Mouse (Mus musculus): Measurements from ENCODE around the gene Unk. TPM values are rescaled to one million over a fixed set of nuclear protein-coding genes. Genes with fewer than 3 reads are reported as not detected.

The Unk gene
- polyA plus RNA-seq, 1 experiment from 2014 or later, result 15.0 TPM

DNA sequence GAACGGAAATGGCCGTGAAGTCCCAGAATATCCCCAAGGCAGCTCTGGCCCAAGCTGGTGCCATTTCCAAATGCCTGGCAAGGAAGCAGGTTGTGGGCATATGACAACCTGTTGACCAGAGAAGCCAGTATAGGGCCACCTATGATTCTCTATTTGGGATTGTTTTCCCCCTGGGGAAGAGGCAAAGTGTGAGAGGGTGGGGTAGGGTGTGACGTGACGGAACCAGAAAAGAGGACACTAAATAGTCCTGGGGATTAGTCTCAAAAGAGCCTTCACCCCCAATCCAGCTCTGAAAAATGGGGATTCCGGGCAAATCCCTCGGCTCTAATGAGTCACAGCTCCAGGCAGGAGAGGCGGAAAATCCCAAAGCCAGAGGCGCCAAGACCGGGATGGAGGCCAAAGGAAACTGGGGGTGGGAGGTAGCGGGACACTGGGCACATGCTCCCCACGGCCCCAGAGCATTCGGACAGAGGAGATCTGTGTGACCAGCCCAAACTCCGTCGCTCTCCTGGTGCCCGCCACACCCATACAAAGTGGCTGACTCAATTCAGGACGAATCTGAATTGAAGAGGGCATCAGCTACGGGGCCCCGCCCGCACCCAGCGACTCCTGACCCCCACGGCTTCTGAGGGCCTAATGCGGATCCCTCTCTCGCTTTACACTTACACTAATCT, 78.5 kb downstream of the Unk start:
- no peak for ATAC-seq
- TF ChIP-seq CTCF (IDR thresholded peaks at IDR 0.05) (no peak), EP300 (IDR thresholded peaks at IDR 0.05) (no peak)
- WGBS, result 9% methylated on average over 23 of the region's 23 CpGs
- peaks cover 16% of the 10 kb centered on the region for H3K4me1 ChIP-seq (ENCODE audit: insufficient read depth, low read depth, low read length)
- H3K27me3 ChIP-seq (replicated peaks; ENCODE audit: insufficient read depth, low read length), result 0 out of 2 replicates have a peak, but pooled peaks cover 10% of the 10 kb centered on the region
- 0 out of 2 replicates have a peak, but pooled peaks cover 6% of the 10 kb centered on the region for H3K36me3 ChIP-seq (ENCODE audit: insufficient read depth, low read length)
- peak overlapping the region; percentile 65 for H3K4me2 ChIP-seq (replicated peaks; ENCODE audit: low read depth, low read length)
- no peaks in the 10 kb centered on the region for H3K9me3 ChIP-seq (ENCODE audit: low read length)
- H3K9ac ChIP-seq (replicated peaks; ENCODE audit: low read depth), result no peak overlapping the region
- no peak overlapping the region; the same call in 1 of the 2 replicates for H3K27ac ChIP-seq (ENCODE audit: low read length)
- peak overlapping the region; percentile 57 for H3K4me3 ChIP-seq (ENCODE audit: low read depth, low read length)
- DNase-seq (ENCODE audit: low spot score), result peak; percentile 42

- no peaks in the 10 kb centered on the region for H3K9me3 ChIP-seq (ENCODE audit: low read length)
- peak overlapping the region; percentile 65 for H3K4me2 ChIP-seq (replicated peaks; ENCODE audit: low read depth, low read length)
- DNase-seq (ENCODE audit: low spot score), result peak; percentile 42
- 0 out of 2 replicates have a peak, but pooled peaks cover 6% of the 10 kb centered on the region for H3K36me3 ChIP-seq (ENCODE audit: insufficient read depth, low read length)
- 2% methylated on average over 63 of the region's 70 CpGs for WGBS
- TF ChIP-seq EP300 (IDR thresholded peaks at IDR 0.05), result no peak
- peak; percentile 43 for TF ChIP-seq CTCF (IDR thresholded peaks at IDR 0.05)
- H3K27me3 ChIP-seq (replicated peaks; ENCODE audit: insufficient read depth, low read length), result 0 out of 2 replicates have a peak, but pooled peaks cover 10% of the 10 kb centered on the region
- peak overlapping the region; percentile 57 for H3K4me3 ChIP-seq (ENCODE audit: low read depth, low read length)
- H3K9ac ChIP-seq (replicated peaks; ENCODE audit: low read depth), result peak overlapping the region; percentile 50
- ATAC-seq, result peak; percentile 23
- H3K27ac ChIP-seq (ENCODE audit: low read length), result peak overlapping the region; percentile 58
- H3K4me1 ChIP-seq (ENCODE audit: insufficient read depth, low read depth, low read length), result peaks cover 12% of the 10 kb centered on the region; the same call in 1 of the 2 replicates
Measured at GRCm38 (mm10) chr11:116109441-116110081, 79.4 kb downstream of the Unk start.

- TF ChIP-seq CTCF (IDR thresholded peaks at IDR 0.05), result no peak
- no peak for TF ChIP-seq EP300 (IDR thresholded peaks at IDR 0.05)
- DNase-seq (ENCODE audit: low spot score), result peak; percentile 74
Measured at GRCm38 (mm10) chr11:116110131-116110530, 80.0 kb downstream of the Unk start.

DNA sequence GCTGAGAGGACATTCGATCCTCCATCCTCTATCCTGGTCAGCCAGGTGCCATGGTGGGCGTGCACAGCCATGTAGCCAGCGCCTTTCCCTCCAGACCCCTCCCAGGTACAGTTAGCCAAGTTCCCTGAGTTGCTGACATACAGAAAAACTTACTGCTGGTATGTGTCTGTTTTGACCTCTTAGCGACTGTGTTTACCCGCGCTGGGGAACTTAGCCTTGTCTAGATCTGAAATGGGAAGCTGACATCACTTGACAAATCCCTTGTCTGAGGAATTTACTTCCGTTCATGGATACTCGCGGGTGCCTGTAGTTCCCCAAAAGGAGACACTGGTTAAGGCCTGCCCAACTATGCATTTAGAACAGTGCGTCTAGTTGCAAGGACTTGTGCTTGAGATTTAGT, 80.4 kb downstream of the Unk start:
- 0 out of 2 replicates have a peak, but pooled peaks cover 10% of the 10 kb centered on the region for H3K27me3 ChIP-seq (replicated peaks; ENCODE audit: insufficient read depth, low read length)
- no peaks in the 10 kb centered on the region for H3K9me3 ChIP-seq (ENCODE audit: low read length)
- H3K4me2 ChIP-seq (replicated peaks; ENCODE audit: low read depth, low read length), result peak overlapping the region; percentile 65
- peaks cover 12% of the 10 kb centered on the region; the same call in 1 of the 2 replicates for H3K4me1 ChIP-seq (ENCODE audit: insufficient read depth, low read depth, low read length)
- ATAC-seq (peak; percentile 65), DNase-seq (ENCODE audit: low spot score) (peak; percentile 86)
- peak overlapping the region; percentile 58 for H3K27ac ChIP-seq (ENCODE audit: low read length)
- H3K9ac ChIP-seq (replicated peaks; ENCODE audit: low read depth), result peak overlapping the region; percentile 50; the same call in 1 of the 2 replicates
- TF ChIP-seq CTCF (IDR thresholded peaks at IDR 0.05) (no peak), EP300 (IDR thresholded peaks at IDR 0.05) (peak; percentile 27; the same call in 1 of the 2 replicates)
- peak overlapping the region; percentile 57 for H3K4me3 ChIP-seq (ENCODE audit: low read depth, low read length)
- WGBS, result 13% methylated on average over 10 of the region's 10 CpGs
- H3K36me3 ChIP-seq (ENCODE audit: insufficient read depth, low read length), result 0 out of 2 replicates have a peak, but pooled peaks cover 6% of the 10 kb centered on the region

More at GRCm38 (mm10) chr11:116110131-116110530, 80.0 kb downstream of the Unk start:
- Histone ChIP-seq H3K27me3 (replicated peaks; ENCODE audit: insufficient read depth, low read length) (0 out of 2 replicates have a peak, but pooled peaks cover 10% of the 10 kb centered on the region), H3K9ac (replicated peaks; ENCODE audit: low read depth) (peak overlapping the region; percentile 50), H3K27ac (ENCODE audit: low read length) (peak overlapping the region; percentile 58), H3K36me3 (ENCODE audit: insufficient read depth, low read length) (0 out of 2 replicates have a peak, but pooled peaks cover 6% of the 10 kb centered on the region), H3K4me2 (replicated peaks; ENCODE audit: low read depth, low read length) (peak overlapping the region; percentile 65), H3K9me3 (ENCODE audit: low read length) (no peaks in the 10 kb centered on the region), H3K4me1 (ENCODE audit: insufficient read depth, low read depth, low read length) (peaks cover 12% of the 10 kb centered on the region; the same call in 1 of the 2 replicates), H3K4me3 (ENCODE audit: low read depth, low read length) (peak overlapping the region; percentile 57)
- ATAC-seq, result peak; percentile 85
- WGBS, result 2% methylated on average over 23 of the region's 35 CpGs

Other genes with a start within 250 kb of the Unk start
- gene Caskin2, start 216.7 kb upstream of the Unk start, polyA plus RNA-seq (2015; fragmentation: Nextera tagmentation; extraction: Ambion mirVana), result 17.5 and 17.9 TPM in 2 replicates
- 18.2 and 19.9 TPM in 2 replicates for gene Tsen54, start 215.6 kb upstream of the Unk start, polyA plus RNA-seq (2015; fragmentation: Nextera tagmentation; extraction: Ambion mirVana)
- 66.0 and 70.1 TPM in 2 replicates for gene Llgl2, start 206.3 kb upstream of the Unk start, polyA plus RNA-seq (2015; fragmentation: Nextera tagmentation; extraction: Ambion mirVana)
- 0.57 and 0.68 TPM in 2 replicates for gene Myo15b, start 171.9 kb upstream of the Unk start, polyA plus RNA-seq (2015; fragmentation: Nextera tagmentation; extraction: Ambion mirVana)
- gene Smim5, start 130.4 kb upstream of the Unk start, polyA plus RNA-seq (2015; fragmentation: Nextera tagmentation; extraction: Ambion mirVana), result 25.8 and 27.6 TPM in 2 replicates
- 58.1 and 61.5 TPM in 2 replicates for gene Smim6, start 118.3 kb upstream of the Unk start, polyA plus RNA-seq (2015; fragmentation: Nextera tagmentation; extraction: Ambion mirVana)
- gene Sap30bp, start 97.0 kb upstream of the Unk start, polyA plus RNA-seq (2015; fragmentation: Nextera tagmentation; extraction: Ambion mirVana), result 21.2 and 22.8 TPM in 2 replicates
- gene Recql5, start 96.8 kb upstream of the Unk start, polyA plus RNA-seq (2015; fragmentation: Nextera tagmentation; extraction: Ambion mirVana), result 9.2 and 9.9 TPM in 2 replicates
- gene Itgb4, start 55.6 kb upstream of the Unk start, polyA plus RNA-seq (2015; fragmentation: Nextera tagmentation; extraction: Ambion mirVana), result 3.8 and 4.2 TPM in 2 replicates
- 91.0 and 95.6 TPM in 2 replicates for gene Galk1, start 17.6 kb upstream of the Unk start, polyA plus RNA-seq (2015; fragmentation: Nextera tagmentation; extraction: Ambion mirVana)
- gene H3f3b, start 2.4 kb upstream of the Unk start, polyA plus RNA-seq (2015; fragmentation: Nextera tagmentation; extraction: Ambion mirVana), result 1,667 and 1,708 TPM in 2 replicates
- gene Unc13d, start 47.6 kb downstream of the Unk start, polyA plus RNA-seq (2015; fragmentation: Nextera tagmentation; extraction: Ambion mirVana), result 14.9 and 25.3 TPM in 2 replicates
- gene Wbp2, start 56.7 kb downstream of the Unk start, polyA plus RNA-seq (2015; fragmentation: Nextera tagmentation; extraction: Ambion mirVana), result 84.8 and 108 TPM in 2 replicates
- 26.3 and 28.8 TPM in 2 replicates for gene Trim47, start 96.9 kb downstream of the Unk start, polyA plus RNA-seq (2015; fragmentation: Nextera tagmentation; extraction: Ambion mirVana)
- gene Trim65, start 100.8 kb downstream of the Unk start, polyA plus RNA-seq (2015; fragmentation: Nextera tagmentation; extraction: Ambion mirVana), result 3.9 TPM in 2 replicates
- gene Mrpl38, start 108.5 kb downstream of the Unk start, polyA plus RNA-seq (2015; fragmentation: Nextera tagmentation; extraction: Ambion mirVana), result 44.1 and 45.9 TPM in 2 replicates
- 11.9 and 16.6 TPM in 2 replicates for gene Fbf1, start 137.8 kb downstream of the Unk start, polyA plus RNA-seq (2015; fragmentation: Nextera tagmentation; extraction: Ambion mirVana)
- gene Ten1, start 168.5 kb downstream of the Unk start, polyA plus RNA-seq (2015; fragmentation: Nextera tagmentation; extraction: Ambion mirVana), result 74.7 and 79.0 TPM in 2 replicates
- gene Acox1, start 168.7 kb downstream of the Unk start, polyA plus RNA-seq (2015; fragmentation: Nextera tagmentation; extraction: Ambion mirVana), result 31.7 and 33.5 TPM in 2 replicates
- gene Evpl, start 207.8 kb downstream of the Unk start, polyA plus RNA-seq (2015; fragmentation: Nextera tagmentation; extraction: Ambion mirVana), result 2.9 and 4.2 TPM in 2 replicates
- gene Srp68, start 243.9 kb downstream of the Unk start, polyA plus RNA-seq (2015; fragmentation: Nextera tagmentation; extraction: Ambion mirVana), result 43.0 and 47.4 TPM in 2 replicates

Measured in lung, postnatal 0 days (tissue).